Mouse (Mus musculus) bone marrow macrophage, adult 2 months (primary cell): ENCODE data around the gene Rpp25l.

Experiments
- CTCF ChIP-seq: IDR thresholded peaks from 2 replicates; pipeline ENCODE4 v1.5.1; 2012; ENCODE audit warnings: low read depth, mild to moderate bottlenecking, low read length, moderate library complexity
- POLR2A ChIP-seq: IDR thresholded peaks from 2 replicates; pipeline ENCODE4 v1.6.1; 2012; ENCODE audit warnings: mild to moderate bottlenecking, low read depth, low read length, borderline replicate concordance

GRCm38 (mm10) chr4:41744131-41744530, 30.8 kb upstream of the Rpp25l start:
- TF ChIP-seq CTCF (no peak), POLR2A (no peak)
